Mouse (Mus musculus) stomach, embryonic 16.5 days (tissue): ENCODE data around the gene Kcnc3. TPM values are rescaled to one million over a fixed set of nuclear protein-coding genes. Genes with fewer than 3 reads are reported as not detected.

ENCODE experiments used
- ATAC-seq: fragments of 200-750 bp; cut with Nextera tagmentation; 2 replicates; pipeline ENCODE4 v1.8.0; 2017; ENCODE audit warnings: moderate number of reproducible peaks, moderate TSS enrichment; ENCODE audit not compliant: insufficient read depth, low FRiP score
- H3K27ac ChIP-seq: fragments of 300-500 bp; sonication (generic); 2 replicates; pipeline ENCODE4 v1.5.1; 2014; ENCODE audit warnings: low read length
- H3K27me3 ChIP-seq: fragments of 300-500 bp; sonication (generic); 2 replicates; pipeline ENCODE4 v1.6.1; 2014; ENCODE audit warnings: low read length, control low read depth, mixed read lengths; ENCODE audit not compliant: control insufficient read depth, insufficient read depth
- H3K36me3 ChIP-seq: fragments of 300-500 bp; sonication (generic); 2 replicates; pipeline ENCODE4 v1.6.1; 2014; ENCODE audit warnings: low read length; ENCODE audit not compliant: control insufficient read depth, insufficient read depth
- H3K4me1 ChIP-seq: fragments of 300-500 bp; sonication (generic); 2 replicates; pipeline ENCODE4 v1.6.1; 2014; ENCODE audit warnings: low read length, control low read depth, mixed read lengths; ENCODE audit not compliant: control insufficient read depth, insufficient read depth
- H3K4me2 ChIP-seq: fragments of 300-500 bp; sonication (generic); 2 replicates; pipeline ENCODE4 v1.6.1; 2014; ENCODE audit warnings: low read depth, low read length, mixed read lengths
- H3K4me3 ChIP-seq: fragments of 300-500 bp; sonication (generic); replicated peaks from 2 replicates; pipeline ENCODE4 v1.5.1; 2014; ENCODE audit warnings: mild to moderate bottlenecking, low read length
- H3K9ac ChIP-seq: fragments of 300-500 bp; sonication (generic); 2 replicates; pipeline ENCODE4 v1.6.1; 2014; ENCODE audit warnings: low read length
- H3K9me3 ChIP-seq: fragments of 300-500 bp; sonication (generic); replicated peaks from 2 replicates; pipeline ENCODE4 v1.6.1; 2016; ENCODE audit warnings: low read length, control low read depth; ENCODE audit not compliant: control insufficient read depth
- WGBS: fragments of 180-500 bp; shearing (Covaris S2); extraction: QIAGEN DNeasy Blood & Tissue Kit; methylation state at CpG from one replicate; pipeline ENCODE4 v1.1.7; 2014; 5-methylcytosine and 5-hydroxymethylcytosine counted together
- polyA plus RNA-seq: library from polyadenylated mRNA; unstranded; fragments of >200 nt; fragmentation: Nextera tagmentation; extraction: Ambion mirVana; gene quantifications from 2 replicates; pipeline ENCODE4 v1.2.1, GENCODE M21; 2015

Gene Kcnc3
- polyA plus RNA-seq, 1 experiment from 2014 or later = 0.26 TPM

DNA sequence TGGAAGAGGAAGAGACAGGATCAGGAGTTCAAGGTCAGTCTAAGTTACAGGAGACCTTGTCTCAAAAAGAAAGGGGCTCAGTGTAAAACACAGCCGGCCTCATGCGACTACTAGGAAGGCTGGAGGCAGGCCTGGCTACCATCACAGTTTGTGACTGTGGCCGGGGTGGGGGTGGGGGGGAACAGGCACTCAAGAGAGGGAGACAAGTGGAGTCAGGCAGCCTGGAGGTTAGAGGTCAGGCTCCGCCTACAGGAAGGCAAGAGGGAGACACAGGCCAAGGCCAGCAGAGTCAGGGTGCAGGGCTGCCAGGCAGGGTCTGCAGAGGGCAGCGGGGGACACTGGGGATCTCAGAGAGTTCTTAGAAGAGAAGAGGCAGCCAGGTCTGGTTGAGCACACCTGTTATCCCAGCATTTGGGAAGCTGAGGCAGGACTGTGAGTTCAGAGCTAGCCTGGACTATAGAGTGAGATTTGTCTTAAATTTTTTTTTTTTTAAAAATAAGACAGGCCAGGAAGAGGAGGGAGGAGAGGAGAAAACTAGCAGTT, 6.6 kb downstream of the Kcnc3 start:
- Histone ChIP-seq H3K36me3 (no peaks in the 10 kb centered on the region), H3K9me3 (no peaks in the 10 kb centered on the region), H3K4me1 (no peaks in the 10 kb centered on the region), H3K9ac (no peak overlapping the region), H3K27me3 (peaks cover 34% of the 10 kb centered on the region), H3K4me3 (no peak overlapping the region), H3K4me2 (no peak overlapping the region), H3K27ac (no peak overlapping the region)
- ATAC-seq = no peak
- WGBS = 49% methylated on average over 5 of the region's 5 CpGs

DNA sequence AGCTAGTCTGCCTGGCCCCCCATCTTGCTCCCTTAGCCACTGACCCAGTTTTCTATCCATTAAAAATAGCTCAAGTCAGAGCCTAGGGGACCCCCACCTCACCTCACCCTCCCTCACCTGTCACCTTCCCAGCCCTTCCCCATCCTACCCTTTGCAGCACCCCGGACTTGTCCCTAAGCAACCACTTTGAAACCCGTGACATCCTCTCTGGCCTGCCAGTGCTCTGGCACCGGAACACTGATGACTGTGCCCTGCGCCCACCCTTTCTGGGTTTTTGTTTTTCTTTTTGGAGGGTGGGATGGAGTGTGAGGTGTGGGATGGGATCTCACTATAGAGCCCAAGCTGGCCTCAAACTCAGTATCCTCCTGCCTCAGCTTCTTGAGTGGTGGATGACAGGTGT, 7.2 kb downstream of the Kcnc3 start:
- Histone ChIP-seq H3K27ac (no peak overlapping the region), H3K9me3 (no peaks in the 10 kb centered on the region), H3K4me2 (no peak overlapping the region), H3K9ac (no peak overlapping the region), H3K27me3 (peaks cover 34% of the 10 kb centered on the region), H3K4me3 (no peak overlapping the region), H3K36me3 (no peaks in the 10 kb centered on the region), H3K4me1 (no peaks in the 10 kb centered on the region)
- 87% methylated on average over 4 of the region's 4 CpGs for WGBS
- no peak for ATAC-seq

DNA sequence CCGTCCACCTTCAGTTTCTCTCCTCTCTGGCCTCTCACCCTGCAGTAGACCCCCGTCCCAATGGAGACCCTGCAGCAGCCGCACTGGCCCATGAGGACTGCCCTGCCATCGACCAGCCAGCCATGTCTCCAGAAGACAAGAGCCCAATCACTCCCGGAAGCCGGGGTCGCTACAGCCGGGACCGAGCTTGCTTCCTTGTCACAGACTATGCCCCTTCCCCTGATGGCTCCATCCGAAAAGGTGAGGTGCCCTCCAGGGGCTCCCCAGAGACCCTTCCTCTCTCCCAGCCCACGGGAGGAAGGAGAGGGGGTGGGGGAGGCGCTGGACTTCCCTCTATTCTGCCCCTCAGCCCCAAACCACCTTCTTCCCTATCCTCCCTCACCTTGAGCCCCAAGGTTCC, 7.9 kb downstream of the Kcnc3 start:
- Histone ChIP-seq H3K27ac (no peak overlapping the region), H3K36me3 (no peaks in the 10 kb centered on the region), H3K4me3 (no peak overlapping the region), H3K9ac (no peak overlapping the region), H3K9me3 (no peaks in the 10 kb centered on the region), H3K4me1 (no peaks in the 10 kb centered on the region), H3K27me3 (peaks cover 33% of the 10 kb centered on the region), H3K4me2 (no peak overlapping the region)
- 79% methylated on average over 12 of the region's 12 CpGs for WGBS
- ATAC-seq = no peak

DNA sequence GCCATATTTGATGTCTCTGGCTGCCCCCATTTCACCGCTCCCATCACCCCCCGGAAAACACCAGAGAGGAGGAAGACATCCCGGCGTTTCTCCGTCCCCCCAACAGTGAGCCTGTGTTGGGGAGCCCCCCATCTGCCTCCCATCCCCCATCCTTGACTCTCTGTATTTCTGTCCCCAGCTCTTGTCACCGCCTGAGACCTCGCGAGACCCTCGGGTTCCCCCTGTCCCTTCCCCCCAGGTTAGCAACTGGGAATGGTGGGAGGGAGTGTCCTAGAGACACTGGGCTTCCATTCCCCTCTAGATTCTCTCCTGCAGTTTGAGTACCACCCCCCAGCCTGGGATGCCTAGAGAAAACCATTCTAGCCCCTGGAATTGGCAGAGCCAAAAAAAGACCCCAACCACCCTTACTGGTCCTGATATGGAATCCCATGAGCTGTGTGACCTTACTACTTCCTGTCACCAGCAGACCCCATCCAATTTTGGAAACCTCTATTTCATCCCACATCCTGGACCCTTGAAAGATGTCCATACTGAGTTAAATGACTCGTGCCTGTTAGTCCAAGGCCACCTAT, 10.3 kb downstream of the Kcnc3 start:
- no peak overlapping the region for H3K4me2 ChIP-seq
- H3K4me3 ChIP-seq = no peak overlapping the region
- H3K4me1 ChIP-seq = no peaks in the 10 kb centered on the region
- H3K9me3 ChIP-seq = no peaks in the 10 kb centered on the region
- H3K27ac ChIP-seq = no peak overlapping the region
- H3K9ac ChIP-seq = no peak overlapping the region
- H3K27me3 ChIP-seq = peaks cover 48% of the 10 kb centered on the region
- ATAC-seq = no peak
- 79% methylated on average over 10 of the region's 10 CpGs for WGBS
- no peaks in the 10 kb centered on the region for H3K36me3 ChIP-seq

DNA sequence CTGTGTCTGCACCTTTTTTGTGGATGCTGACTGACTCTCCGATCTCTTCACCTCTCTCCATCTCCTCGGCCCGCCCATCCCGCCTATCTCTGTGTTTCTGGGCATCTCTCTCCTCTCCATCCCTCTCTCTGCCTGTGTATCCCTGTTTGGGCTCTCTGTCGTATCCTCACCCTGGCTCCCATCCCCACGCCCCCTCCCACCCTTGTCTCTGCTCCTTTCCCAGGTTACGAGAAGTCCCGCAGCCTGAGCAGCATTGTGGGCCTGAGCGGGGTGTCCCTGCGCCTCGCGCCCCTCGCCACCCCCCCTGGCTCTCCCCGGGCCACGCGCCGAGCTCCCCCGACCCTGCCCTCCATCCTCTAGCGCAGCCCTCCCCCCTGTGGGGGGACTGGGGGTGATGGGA, 11.2 kb downstream of the Kcnc3 start:
- peaks cover 55% of the 10 kb centered on the region for H3K27me3 ChIP-seq
- no peaks in the 10 kb centered on the region for H3K9me3 ChIP-seq
- H3K4me1 ChIP-seq = no peaks in the 10 kb centered on the region
- no peak overlapping the region for H3K9ac ChIP-seq
- no peak overlapping the region for H3K27ac ChIP-seq
- whole genome bisulfite sequencing = 12% methylated on average over 19 of the region's 19 CpGs
- no peak for ATAC-seq
- H3K4me2 ChIP-seq = no peak overlapping the region
- H3K4me3 ChIP-seq = no peak overlapping the region
- no peaks in the 10 kb centered on the region for H3K36me3 ChIP-seq

DNA sequence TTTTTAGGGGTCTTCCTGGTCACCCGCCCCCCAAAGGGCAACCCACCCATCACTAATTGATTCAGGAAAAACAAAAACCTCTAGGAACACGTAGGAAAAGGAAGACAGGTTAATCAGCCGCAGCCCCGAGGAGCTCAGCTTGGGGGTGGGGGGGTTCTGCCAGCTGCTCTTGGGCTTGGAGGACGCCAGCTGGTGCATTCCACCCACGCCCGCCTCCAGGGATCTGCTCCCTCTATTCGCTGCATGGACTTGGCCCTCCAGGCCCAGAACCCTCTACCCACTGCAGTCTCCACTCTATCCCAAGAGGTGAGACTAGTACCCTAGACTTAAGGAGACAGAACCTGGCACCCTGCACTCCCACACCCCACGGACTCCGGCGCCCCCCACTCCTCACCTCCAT, 12.0 kb downstream of the Kcnc3 start:
- Histone ChIP-seq H3K27me3 (peaks cover 55% of the 10 kb centered on the region), H3K4me2 (no peak overlapping the region), H3K4me3 (no peak overlapping the region), H3K36me3 (no peaks in the 10 kb centered on the region), H3K4me1 (no peaks in the 10 kb centered on the region), H3K9me3 (no peaks in the 10 kb centered on the region), H3K27ac (no peak overlapping the region), H3K9ac (no peak overlapping the region)
- WGBS = 17% methylated on average over 11 of the region's 11 CpGs
- ATAC-seq = no peak

DNA sequence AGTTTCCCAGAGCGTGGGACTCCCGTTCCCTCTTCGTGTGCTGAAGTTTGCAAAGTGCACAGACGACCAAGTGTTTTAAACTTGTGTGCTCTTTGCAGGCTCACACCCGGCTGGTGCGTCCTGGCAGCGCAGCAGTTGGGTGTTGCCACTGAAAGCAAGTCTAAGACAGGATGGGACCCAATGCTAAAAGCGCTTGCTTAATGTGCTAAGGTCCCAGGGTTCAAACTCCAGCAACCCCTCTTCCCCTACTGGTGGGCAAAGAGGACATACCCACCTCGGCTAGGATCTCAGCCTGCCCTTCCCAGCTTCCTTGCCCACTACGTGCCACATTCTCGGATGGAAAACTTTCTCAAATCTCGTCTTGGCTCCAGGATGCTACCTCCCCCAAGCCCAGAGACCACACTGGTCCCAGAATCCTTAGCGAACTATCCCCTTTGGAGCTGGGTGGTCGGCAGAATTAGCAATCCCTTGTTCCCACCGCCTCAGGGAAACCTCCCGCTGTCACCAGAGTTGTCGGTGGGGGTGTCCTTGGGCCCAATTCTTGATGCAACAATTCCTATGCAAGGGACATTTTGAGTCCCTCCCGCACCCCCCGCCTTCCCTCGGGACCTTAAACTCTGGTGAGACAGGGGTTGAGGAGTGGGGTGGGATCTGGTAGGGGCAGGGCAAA, 12.9 kb downstream of the Kcnc3 start:
- no peak for ATAC-seq
- Histone ChIP-seq H3K27me3 (peaks cover 55% of the 10 kb centered on the region), H3K4me2 (peak overlapping the region; percentile 53), H3K4me1 (no peaks in the 10 kb centered on the region), H3K27ac (no peak overlapping the region), H3K9ac (no peak overlapping the region), H3K36me3 (no peaks in the 10 kb centered on the region), H3K9me3 (no peaks in the 10 kb centered on the region), H3K4me3 (peak overlapping the region; percentile 38)
- 4% methylated on average over 20 of the region's 20 CpGs for WGBS

DNA sequence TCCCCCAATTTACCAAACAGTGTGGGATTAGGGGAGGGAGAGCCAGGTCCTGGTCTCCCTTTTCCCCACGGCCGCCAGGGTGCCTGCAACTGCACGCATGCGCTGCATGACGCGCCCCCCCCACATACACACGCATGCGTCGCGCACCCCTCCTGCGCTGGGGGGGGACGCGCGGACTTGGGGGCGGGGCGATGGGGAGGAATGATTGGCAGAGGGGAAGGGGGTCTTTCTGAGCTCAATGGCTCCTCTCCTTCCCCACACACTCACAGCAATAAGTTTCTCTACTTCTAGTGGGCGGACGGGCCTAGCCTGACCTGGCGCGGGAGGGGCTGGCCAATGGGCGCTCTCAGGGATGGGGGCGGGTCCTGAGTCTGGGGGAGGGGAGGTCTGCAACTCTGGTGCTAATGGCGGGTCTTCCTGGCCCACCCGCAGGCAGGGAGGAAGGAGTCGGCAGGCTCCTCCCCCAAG, 13.7 kb downstream of the Kcnc3 start:
- no peaks in the 10 kb centered on the region for H3K4me1 ChIP-seq
- no peak overlapping the region for H3K27ac ChIP-seq
- 2% methylated on average over 25 of the region's 25 CpGs for WGBS
- H3K36me3 ChIP-seq = no peaks in the 10 kb centered on the region
- peaks cover 55% of the 10 kb centered on the region for H3K27me3 ChIP-seq
- H3K9ac ChIP-seq = 0 out of 2 replicates have a peak overlapping the region, but pooled peaks have one; percentile 31
- H3K4me3 ChIP-seq = peak overlapping the region; percentile 38
- no peaks in the 10 kb centered on the region for H3K9me3 ChIP-seq
- peak; percentile 30; the same call in 1 of the 2 replicates for ATAC-seq
- peak overlapping the region; percentile 53 for H3K4me2 ChIP-seq

DNA sequence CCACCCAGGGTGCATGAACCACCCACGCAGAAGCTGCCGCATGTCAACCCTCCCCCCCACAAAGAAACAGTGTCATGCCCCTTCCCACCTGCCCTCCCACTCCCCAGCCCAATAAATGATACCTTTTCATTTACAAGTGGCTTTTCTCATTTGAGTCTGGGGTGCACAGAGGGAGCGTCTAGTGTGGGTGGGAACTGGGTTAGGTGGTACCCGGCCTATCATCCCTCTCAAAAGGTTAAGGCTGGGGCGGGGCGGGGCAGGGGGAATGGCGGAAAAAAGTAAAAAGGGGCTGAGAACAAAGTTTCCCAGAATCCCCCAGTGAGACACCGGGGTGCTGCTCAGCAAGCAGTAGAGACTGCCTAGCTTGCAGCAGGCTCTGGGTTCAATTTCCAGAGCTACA, 14.2 kb downstream of the Kcnc3 start:
- peaks cover 55% of the 10 kb centered on the region for H3K27me3 ChIP-seq
- no peaks in the 10 kb centered on the region for H3K4me1 ChIP-seq
- peak overlapping the region; percentile 53 for H3K4me2 ChIP-seq
- WGBS = 5% methylated on average over 8 of the region's 8 CpGs
- H3K9ac ChIP-seq = no peak overlapping the region
- H3K9me3 ChIP-seq = no peaks in the 10 kb centered on the region
- ATAC-seq = peak; percentile 7; the same call in 1 of the 2 replicates
- H3K27ac ChIP-seq = no peak overlapping the region
- no peaks in the 10 kb centered on the region for H3K36me3 ChIP-seq
- peak overlapping the region; percentile 38; the same call in 1 of the 2 replicates for H3K4me3 ChIP-seq
